Mouse (Mus musculus): ENCODE measurements around the gene Rbm33. TPM values are rescaled to one million over a fixed set of nuclear protein-coding genes. Genes with fewer than 3 reads are reported as not detected.

Gene Rbm33
- polyA plus RNA-seq, 1 experiment from 2014 or later: 16.0 TPM

- 94% methylated on average over 3 of the region's 3 CpGs for WGBS
- no peak overlapping the region for H3K27ac ChIP-seq
- no peaks in the 10 kb centered on the region for H3K4me1 ChIP-seq (replicated peaks)
- peaks cover 67% of the 10 kb centered on the region for H3K36me3 ChIP-seq
- no peak overlapping the region for H3K4me2 ChIP-seq
- no peak overlapping the region for H3K9ac ChIP-seq (replicated peaks)
- no peak overlapping the region for H3K4me3 ChIP-seq (replicated peaks)
- H3K27me3 ChIP-seq: no peaks in the 10 kb centered on the region
- no peaks in the 10 kb centered on the region for H3K9me3 ChIP-seq
- no peak for ATAC-seq (ENCODE audit: insufficient number of reproducible peaks, insufficient read depth, low FRiP score, low TSS enrichment, low read depth)
Measured at GRCm38 (mm10) chr5:28386783-28387182, 69.9 kb downstream of the Rbm33 start.

- H3K36me3 ChIP-seq: peaks cover 65% of the 10 kb centered on the region
- no peaks in the 10 kb centered on the region for H3K27me3 ChIP-seq
- ATAC-seq (ENCODE audit: insufficient number of reproducible peaks, insufficient read depth, low FRiP score, low TSS enrichment, low read depth): no peak
- no peaks in the 10 kb centered on the region for H3K4me1 ChIP-seq (replicated peaks)
- H3K9ac ChIP-seq (replicated peaks): no peak overlapping the region
- 88% methylated on average over 9 of the region's 9 CpGs for WGBS
- no peaks in the 10 kb centered on the region for H3K9me3 ChIP-seq
- no peak overlapping the region for H3K4me2 ChIP-seq
- H3K4me3 ChIP-seq (replicated peaks): no peak overlapping the region
- H3K27ac ChIP-seq: peak overlapping the region; percentile 9; the same call in 1 of the 2 replicates
Measured at GRCm38 (mm10) chr5:28387531-28388179, 70.7 kb downstream of the Rbm33 start.

- Histone ChIP-seq H3K27ac (no peak overlapping the region), H3K27me3 (no peaks in the 10 kb centered on the region), H3K9me3 (no peaks in the 10 kb centered on the region), H3K4me2 (no peak overlapping the region), H3K4me1 (replicated peaks) (no peaks in the 10 kb centered on the region), H3K9ac (replicated peaks) (no peak overlapping the region), H3K4me3 (replicated peaks) (no peak overlapping the region), H3K36me3 (peaks cover 65% of the 10 kb centered on the region)
- 60% methylated on average over 3 of the region's 3 CpGs for WGBS
- ATAC-seq (ENCODE audit: insufficient number of reproducible peaks, insufficient read depth, low FRiP score, low TSS enrichment, low read depth): no peak
Measured at GRCm38 (mm10) chr5:28388184-28388583, 71.3 kb downstream of the Rbm33 start.

GRCm38 (mm10) chr5:28390189-28390588, 73.3 kb downstream of the Rbm33 start:
- ATAC-seq (ENCODE audit: insufficient number of reproducible peaks, insufficient read depth, low FRiP score, low TSS enrichment, low read depth): no peak
- no peaks in the 10 kb centered on the region for H3K4me1 ChIP-seq (replicated peaks)
- no peaks in the 10 kb centered on the region for H3K27me3 ChIP-seq
- H3K4me2 ChIP-seq: no peak overlapping the region
- WGBS: 87% methylated on average over 6 of the region's 6 CpGs
- H3K27ac ChIP-seq: no peak overlapping the region
- H3K9me3 ChIP-seq: no peaks in the 10 kb centered on the region
- peaks cover 79% of the 10 kb centered on the region for H3K36me3 ChIP-seq
- no peak overlapping the region for H3K4me3 ChIP-seq (replicated peaks)
- no peak overlapping the region for H3K9ac ChIP-seq (replicated peaks)

GRCm38 (mm10) chr5:28397344-28397743, 80.4 kb downstream of the Rbm33 start:
- Histone ChIP-seq H3K27ac (no peak overlapping the region), H3K9me3 (no peaks in the 10 kb centered on the region), H3K9ac (replicated peaks) (no peak overlapping the region), H3K4me2 (no peak overlapping the region), H3K27me3 (no peaks in the 10 kb centered on the region), H3K36me3 (peaks cover 79% of the 10 kb centered on the region), H3K4me3 (replicated peaks) (no peak overlapping the region), H3K4me1 (replicated peaks) (no peaks in the 10 kb centered on the region)
- WGBS: 97% methylated on average over 2 of the region's 2 CpGs
- no peak for ATAC-seq (ENCODE audit: insufficient number of reproducible peaks, insufficient read depth, low FRiP score, low TSS enrichment, low read depth)

- no peak overlapping the region for H3K4me2 ChIP-seq
- H3K27ac ChIP-seq: no peak overlapping the region
- H3K9me3 ChIP-seq: no peaks in the 10 kb centered on the region
- no peaks in the 10 kb centered on the region for H3K27me3 ChIP-seq
- no peak overlapping the region for H3K4me3 ChIP-seq (replicated peaks)
- peaks cover 71% of the 10 kb centered on the region for H3K36me3 ChIP-seq
- H3K4me1 ChIP-seq (replicated peaks): no peaks in the 10 kb centered on the region
- no peak for ATAC-seq (ENCODE audit: insufficient number of reproducible peaks, insufficient read depth, low FRiP score, low TSS enrichment, low read depth)
- no peak overlapping the region for H3K9ac ChIP-seq (replicated peaks)
- 51% methylated on average over 3 of the region's 3 CpGs for WGBS
Measured at GRCm38 (mm10) chr5:28398736-28399135, 81.8 kb downstream of the Rbm33 start.

GRCm38 (mm10) chr5:28399451-28400115, 82.7 kb downstream of the Rbm33 start:
- ATAC-seq (ENCODE audit: insufficient number of reproducible peaks, insufficient read depth, low FRiP score, low TSS enrichment, low read depth): no peak
- H3K4me1 ChIP-seq (replicated peaks): no peaks in the 10 kb centered on the region
- no peaks in the 10 kb centered on the region for H3K27me3 ChIP-seq
- no peak overlapping the region for H3K4me2 ChIP-seq
- WGBS: 78% methylated on average over 2 of the region's 2 CpGs
- H3K4me3 ChIP-seq (replicated peaks): no peak overlapping the region
- peaks cover 62% of the 10 kb centered on the region for H3K36me3 ChIP-seq
- H3K27ac ChIP-seq: no peak overlapping the region
- no peak overlapping the region for H3K9ac ChIP-seq (replicated peaks)
- no peaks in the 10 kb centered on the region for H3K9me3 ChIP-seq

GRCm38 (mm10) chr5:28402756-28403155, 85.8 kb downstream of the Rbm33 start:
- Histone ChIP-seq H3K27me3 (no peaks in the 10 kb centered on the region), H3K4me2 (no peak overlapping the region), H3K36me3 (peaks cover 43% of the 10 kb centered on the region), H3K4me1 (replicated peaks) (no peaks in the 10 kb centered on the region), H3K4me3 (replicated peaks) (no peak overlapping the region), H3K9me3 (no peaks in the 10 kb centered on the region), H3K27ac (no peak overlapping the region), H3K9ac (replicated peaks) (no peak overlapping the region)
- WGBS: 89% methylated on average over 1 of the region's 1 CpGs
- no peak for ATAC-seq (ENCODE audit: insufficient number of reproducible peaks, insufficient read depth, low FRiP score, low TSS enrichment, low read depth)

GRCm38 (mm10) chr5:28406662-28407061, 89.7 kb downstream of the Rbm33 start:
- Histone ChIP-seq H3K4me2 (no peak overlapping the region), H3K4me1 (replicated peaks) (no peaks in the 10 kb centered on the region), H3K27me3 (no peaks in the 10 kb centered on the region), H3K27ac (no peak overlapping the region), H3K4me3 (replicated peaks) (no peak overlapping the region), H3K9ac (replicated peaks) (no peak overlapping the region), H3K36me3 (peaks cover 46% of the 10 kb centered on the region), H3K9me3 (no peaks in the 10 kb centered on the region)
- ATAC-seq (ENCODE audit: insufficient number of reproducible peaks, insufficient read depth, low FRiP score, low TSS enrichment, low read depth): no peak
- 85% methylated on average over 3 of the region's 3 CpGs for WGBS

- ATAC-seq (ENCODE audit: insufficient number of reproducible peaks, insufficient read depth, low FRiP score, low TSS enrichment, low read depth): no peak
- Histone ChIP-seq H3K36me3 (peaks cover 94% of the 10 kb centered on the region), H3K27ac (no peak overlapping the region), H3K9ac (replicated peaks) (no peak overlapping the region), H3K9me3 (no peaks in the 10 kb centered on the region), H3K4me1 (replicated peaks) (no peaks in the 10 kb centered on the region), H3K27me3 (no peaks in the 10 kb centered on the region), H3K4me2 (no peak overlapping the region), H3K4me3 (replicated peaks) (no peak overlapping the region)
- 87% methylated on average over 2 of the region's 2 CpGs for WGBS
Measured at GRCm38 (mm10) chr5:28412006-28412685, 95.2 kb downstream of the Rbm33 start.

- Histone ChIP-seq H3K4me2 (no peak overlapping the region), H3K4me3 (replicated peaks) (no peak overlapping the region), H3K4me1 (replicated peaks) (no peaks in the 10 kb centered on the region), H3K9me3 (no peaks in the 10 kb centered on the region), H3K27ac (no peak overlapping the region), H3K9ac (replicated peaks) (no peak overlapping the region), H3K27me3 (no peaks in the 10 kb centered on the region), H3K36me3 (peaks cover 98% of the 10 kb centered on the region)
- WGBS: 93% methylated on average over 5 of the region's 5 CpGs
- ATAC-seq (ENCODE audit: insufficient number of reproducible peaks, insufficient read depth, low FRiP score, low TSS enrichment, low read depth): no peak
Measured at GRCm38 (mm10) chr5:28413533-28413932, 96.6 kb downstream of the Rbm33 start.
